Mouse (Mus musculus) forebrain, embryonic 10.5 days (tissue): ENCODE data around the gene Spice1. TPM values are rescaled to one million over a fixed set of nuclear protein-coding genes. Genes with fewer than 3 reads are reported as not detected.

Experiments used
- DNase-seq: peaks from one replicate; pipeline ENCODE4 v3.0.0-alpha.2; 2017; ENCODE audit warnings: low spot score; ENCODE audit errors: extremely low spot score
- H3K27ac ChIP-seq: fragments of 300-500 bp; sonication (generic); 2 replicates; pipeline ENCODE4 v1.5.1; 2016; ENCODE audit warnings: mild to moderate bottlenecking
- H3K27me3 ChIP-seq: fragments of 300-500 bp; sonication (generic); 2 replicates; pipeline ENCODE4 v1.6.1; 2016; ENCODE audit warnings: mild to moderate bottlenecking; ENCODE audit not compliant: poor library complexity, severe bottlenecking
- H3K36me3 ChIP-seq: fragments of 300-500 bp; sonication (generic); replicated peaks from 2 replicates; pipeline ENCODE4 v1.6.1; 2016; ENCODE audit warnings: mild to moderate bottlenecking, moderate library complexity
- H3K4me1 ChIP-seq: fragments of 300-500 bp; sonication (generic); 2 replicates; pipeline ENCODE4 v1.6.1; 2016
- H3K4me3 ChIP-seq: fragments of 300-500 bp; sonication (generic); 2 replicates; pipeline ENCODE4 v1.5.1; 2016; ENCODE audit warnings: mild to moderate bottlenecking, moderate library complexity
- H3K9me3 ChIP-seq: fragments of 300-500 bp; sonication (generic); 2 replicates; pipeline ENCODE4 v1.6.1; 2016; ENCODE audit warnings: mild to moderate bottlenecking, moderate library complexity
- WGBS: fragments of 180-500 bp; shearing (Covaris S2); methylation state at CpG from one replicate; pipeline ENCODE4 v1.1.7; 2016; 5-methylcytosine and 5-hydroxymethylcytosine counted together
- polyA plus RNA-seq: library from polyadenylated mRNA; unstranded; fragments of >200 nt; fragmentation: Nextera tagmentation; extraction: Ambion mirVana; gene quantifications from 2 replicates; pipeline ENCODE4 v1.2.1, GENCODE M21; 2016

Spice1 gene
- 32.4 and 35.9 TPM in 2 replicates for polyA plus RNA-seq

- under 1% methylated on average over 67 of the region's 67 CpGs for WGBS
- peak; percentile 91 for DNase-seq
- Histone ChIP-seq H3K4me3 (peak within 1 kb of the TSS; percentile 92), H3K9me3 (no peaks in the 10 kb centered on the region), H3K27me3 (no peaks in the 10 kb centered on the region), H3K4me1 (peaks cover 28% of the 10 kb centered on the region), H3K27ac (peak within 1 kb of the TSS; percentile 96), H3K36me3 (no peaks in the 10 kb centered on the region)
Measured at GRCm38 (mm10) chr16:44347071-44347901, at the start of gene Spice1. Gene Spice1, plus strand, starts transcription at chr16:44347121.

GRCm38 (mm10) chr16:44299438-44300093 lies 47.4 kb upstream of the Spice1 start:
- 81% methylated on average over 20 of the region's 20 CpGs for WGBS
- no peak overlapping the region for H3K4me3 ChIP-seq
- no peaks in the 10 kb centered on the region for H3K4me1 ChIP-seq
- no peak overlapping the region for H3K27ac ChIP-seq
- H3K27me3 ChIP-seq = no peaks in the 10 kb centered on the region
- H3K9me3 ChIP-seq = 0 out of 2 replicates have a peak, but pooled peaks cover 5% of the 10 kb centered on the region
- DNase-seq = no peak
- no peaks in the 10 kb centered on the region for H3K36me3 ChIP-seq

- Histone ChIP-seq H3K27me3 (no peaks in the 10 kb centered on the region), H3K4me1 (peaks cover 3% of the 10 kb centered on the region; the same call in 1 of the 2 replicates), H3K27ac (no peak overlapping the region), H3K9me3 (0 out of 2 replicates have a peak, but pooled peaks cover 5% of the 10 kb centered on the region), H3K4me3 (no peak overlapping the region), H3K36me3 (no peaks in the 10 kb centered on the region)
- no peak for DNase-seq
- WGBS = 61% methylated on average over 10 of the region's 10 CpGs
Measured at GRCm38 (mm10) chr16:44302126-44302892, 44.6 kb upstream of the Spice1 start.

- Histone ChIP-seq H3K36me3 (no peaks in the 10 kb centered on the region), H3K27me3 (no peaks in the 10 kb centered on the region), H3K27ac (no peak overlapping the region), H3K4me1 (peaks cover 3% of the 10 kb centered on the region; the same call in 1 of the 2 replicates), H3K4me3 (no peak overlapping the region), H3K9me3 (0 out of 2 replicates have a peak, but pooled peaks cover 5% of the 10 kb centered on the region)
- no peak for DNase-seq
- WGBS = 79% methylated on average over 2 of the region's 2 CpGs
Measured at GRCm38 (mm10) chr16:44303822-44304221, 43.1 kb upstream of the Spice1 start.

GRCm38 (mm10) chr16:44305606-44306005 lies 41.3 kb upstream of the Spice1 start:
- 73% methylated on average over 3 of the region's 3 CpGs for WGBS
- H3K4me3 ChIP-seq = no peak overlapping the region
- no peak overlapping the region for H3K27ac ChIP-seq
- H3K27me3 ChIP-seq = no peaks in the 10 kb centered on the region
- no peak for DNase-seq
- H3K36me3 ChIP-seq = no peaks in the 10 kb centered on the region
- H3K4me1 ChIP-seq = peaks cover 3% of the 10 kb centered on the region; the same call in 1 of the 2 replicates
- no peaks in the 10 kb centered on the region for H3K9me3 ChIP-seq

GRCm38 (mm10) chr16:44313422-44313821 lies 33.5 kb upstream of the Spice1 start:
- Histone ChIP-seq H3K9me3 (no peaks in the 10 kb centered on the region), H3K4me3 (no peak overlapping the region)
- 87% methylated on average over 4 of the region's 4 CpGs for WGBS

GRCm38 (mm10) chr16:44316350-44316749 lies 30.6 kb upstream of the Spice1 start:
- Histone ChIP-seq H3K9me3 (no peaks in the 10 kb centered on the region), H3K27me3 (no peaks in the 10 kb centered on the region), H3K27ac (no peak overlapping the region), H3K4me3 (no peak overlapping the region), H3K4me1 (peaks cover 8% of the 10 kb centered on the region), H3K36me3 (no peaks in the 10 kb centered on the region)
- no peak for DNase-seq
- WGBS = 91% methylated on average over 4 of the region's 4 CpGs

More at GRCm38 (mm10) chr16:44313422-44313821, 33.5 kb upstream of the Spice1 start:
- no peak for DNase-seq
- Histone ChIP-seq H3K4me1 (no peaks in the 10 kb centered on the region), H3K27me3 (no peaks in the 10 kb centered on the region), H3K27ac (no peak overlapping the region), H3K36me3 (no peaks in the 10 kb centered on the region)

- peaks cover 8% of the 10 kb centered on the region for H3K4me1 ChIP-seq
- no peaks in the 10 kb centered on the region for H3K27me3 ChIP-seq
- peak overlapping the region; percentile 48; the same call in 1 of the 2 replicates for H3K27ac ChIP-seq
- no peak overlapping the region for H3K4me3 ChIP-seq
- DNase-seq = no peak
- no peaks in the 10 kb centered on the region for H3K9me3 ChIP-seq
- no peaks in the 10 kb centered on the region for H3K36me3 ChIP-seq
- 82% methylated on average over 3 of the region's 3 CpGs for WGBS
Measured at GRCm38 (mm10) chr16:44320232-44320631, 26.7 kb upstream of the Spice1 start.

- H3K4me3 ChIP-seq = no peak overlapping the region
- peaks cover 25% of the 10 kb centered on the region for H3K4me1 ChIP-seq
- 69% methylated on average over 4 of the region's 4 CpGs for WGBS
- DNase-seq = no peak
- H3K27me3 ChIP-seq = peaks cover 33% of the 10 kb centered on the region
- H3K27ac ChIP-seq = no peak overlapping the region
- H3K9me3 ChIP-seq = peaks cover 5% of the 10 kb centered on the region; the same call in 1 of the 2 replicates
- H3K36me3 ChIP-seq = no peaks in the 10 kb centered on the region
Measured at GRCm38 (mm10) chr16:44328644-44329043, 18.3 kb upstream of the Spice1 start.

GRCm38 (mm10) chr16:44330657-44331056 lies 16.3 kb upstream of the Spice1 start:
- no peak for DNase-seq
- 78% methylated on average over 9 of the region's 9 CpGs for WGBS
- Histone ChIP-seq H3K9me3 (peaks cover 5% of the 10 kb centered on the region; the same call in 1 of the 2 replicates), H3K36me3 (no peaks in the 10 kb centered on the region), H3K4me1 (peaks cover 25% of the 10 kb centered on the region), H3K27me3 (peaks cover 49% of the 10 kb centered on the region), H3K4me3 (no peak overlapping the region), H3K27ac (no peak overlapping the region)

GRCm38 (mm10) chr16:44331154-44331553 lies 15.8 kb upstream of the Spice1 start:
- H3K4me1 ChIP-seq = peaks cover 25% of the 10 kb centered on the region
- no peak overlapping the region for H3K4me3 ChIP-seq
- H3K36me3 ChIP-seq = no peaks in the 10 kb centered on the region
- WGBS = 12% methylated on average over 9 of the region's 9 CpGs
- DNase-seq = peak; percentile 31
- peaks cover 5% of the 10 kb centered on the region; the same call in 1 of the 2 replicates for H3K9me3 ChIP-seq
- peaks cover 49% of the 10 kb centered on the region for H3K27me3 ChIP-seq
- no peak overlapping the region for H3K27ac ChIP-seq

GRCm38 (mm10) chr16:44331671-44331994 lies 15.3 kb upstream of the Spice1 start:
- no peaks in the 10 kb centered on the region for H3K36me3 ChIP-seq
- H3K27me3 ChIP-seq = peaks cover 49% of the 10 kb centered on the region
- H3K27ac ChIP-seq = peak overlapping the region; percentile 71; the same call in 1 of the 2 replicates
- peaks cover 5% of the 10 kb centered on the region; the same call in 1 of the 2 replicates for H3K9me3 ChIP-seq
- peak overlapping the region; percentile 76 for H3K4me3 ChIP-seq
- H3K4me1 ChIP-seq = peaks cover 25% of the 10 kb centered on the region
- DNase-seq = no peak
- 9% methylated on average over 6 of the region's 6 CpGs for WGBS
